Mouse (Mus musculus) CD8-positive naive resting alpha-beta T cell, adult 2 months (primary cell): ENCODE results near the gene Irx3.

Source experiments
- DNase-seq, 2 experiments: peaks; one replicate each; pipeline ENCODE4 v3.0.0; 2022; ENCODE audit warnings: low read depth in 2 of 2, low spot score in 2 of 2

Irx3 gene

DNA sequence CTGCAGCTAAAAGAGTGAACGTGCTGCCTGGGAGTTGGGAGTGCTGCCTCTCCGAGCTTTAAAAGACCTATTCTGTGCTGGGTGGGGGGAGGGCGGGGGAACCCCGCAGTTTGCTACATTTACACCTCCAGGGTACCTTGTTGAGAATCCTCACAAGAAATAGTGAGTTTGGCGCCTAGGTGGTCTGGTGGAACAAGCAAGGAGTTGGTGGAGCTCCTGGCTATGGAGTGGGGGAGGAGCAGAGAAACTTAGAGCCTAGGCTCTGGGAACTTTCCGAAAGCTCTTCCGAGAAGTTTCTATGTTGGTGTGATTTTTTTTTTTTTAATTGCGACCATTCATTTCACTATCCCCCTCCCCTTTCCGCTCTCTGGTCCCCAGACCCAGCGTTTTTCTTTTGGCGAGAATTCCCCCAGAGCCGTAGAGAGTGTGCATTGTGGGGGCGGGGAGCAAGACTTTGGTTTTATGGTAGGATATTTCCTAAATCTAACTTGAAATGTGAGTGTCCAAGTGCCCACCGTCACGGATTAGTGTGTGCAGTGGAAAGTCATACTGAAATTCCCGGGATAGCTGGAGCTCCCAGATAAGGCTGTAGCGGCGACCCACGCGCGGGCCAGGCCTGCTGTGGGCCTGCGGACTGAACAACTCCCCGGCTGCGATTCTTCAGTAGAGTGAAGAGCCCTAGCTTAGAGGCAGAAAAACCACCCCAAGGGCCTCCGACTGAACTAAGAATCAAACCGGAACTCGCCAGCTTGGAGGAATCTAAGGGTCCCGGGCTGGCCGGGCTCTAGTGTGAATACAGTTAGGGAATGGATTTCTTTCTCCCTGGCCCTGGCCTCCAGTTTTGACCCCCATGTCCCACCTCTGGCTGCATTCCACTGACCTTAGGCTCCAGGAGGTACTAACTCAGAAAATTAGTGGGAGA lies 795 bp upstream of the Irx3 start:
- no peak for DNase-seq

DNA sequence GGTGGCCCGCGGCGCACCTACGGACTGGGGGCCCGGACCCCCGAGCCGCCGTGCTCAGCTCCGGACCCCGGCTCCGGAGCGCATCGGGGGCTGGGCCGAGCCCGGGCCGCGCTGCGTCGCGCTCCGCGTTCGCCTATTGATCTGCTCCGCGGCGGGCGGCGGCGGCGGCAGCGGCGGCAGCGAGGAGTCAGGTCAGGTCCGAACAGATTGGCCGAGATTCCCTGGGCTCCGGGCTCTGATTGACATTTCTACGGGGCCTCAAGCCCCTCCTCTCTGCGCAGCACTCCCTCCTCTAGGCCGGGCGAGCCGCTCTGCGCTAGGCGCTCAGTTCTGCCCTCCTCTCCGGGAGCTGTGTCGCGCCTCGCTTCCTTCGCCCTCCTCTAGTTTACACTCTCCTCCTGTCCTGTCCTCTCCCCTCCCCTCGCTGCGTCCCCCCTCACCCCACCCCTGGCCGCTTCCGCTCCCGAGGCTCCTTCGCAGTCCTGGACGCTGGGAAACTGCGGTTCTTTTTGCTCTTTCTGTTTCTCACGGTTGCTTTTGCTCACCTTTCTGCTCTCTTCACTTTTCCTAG lies 541 bp downstream of the Irx3 start:
- DNase-seq, result no peak

DNA sequence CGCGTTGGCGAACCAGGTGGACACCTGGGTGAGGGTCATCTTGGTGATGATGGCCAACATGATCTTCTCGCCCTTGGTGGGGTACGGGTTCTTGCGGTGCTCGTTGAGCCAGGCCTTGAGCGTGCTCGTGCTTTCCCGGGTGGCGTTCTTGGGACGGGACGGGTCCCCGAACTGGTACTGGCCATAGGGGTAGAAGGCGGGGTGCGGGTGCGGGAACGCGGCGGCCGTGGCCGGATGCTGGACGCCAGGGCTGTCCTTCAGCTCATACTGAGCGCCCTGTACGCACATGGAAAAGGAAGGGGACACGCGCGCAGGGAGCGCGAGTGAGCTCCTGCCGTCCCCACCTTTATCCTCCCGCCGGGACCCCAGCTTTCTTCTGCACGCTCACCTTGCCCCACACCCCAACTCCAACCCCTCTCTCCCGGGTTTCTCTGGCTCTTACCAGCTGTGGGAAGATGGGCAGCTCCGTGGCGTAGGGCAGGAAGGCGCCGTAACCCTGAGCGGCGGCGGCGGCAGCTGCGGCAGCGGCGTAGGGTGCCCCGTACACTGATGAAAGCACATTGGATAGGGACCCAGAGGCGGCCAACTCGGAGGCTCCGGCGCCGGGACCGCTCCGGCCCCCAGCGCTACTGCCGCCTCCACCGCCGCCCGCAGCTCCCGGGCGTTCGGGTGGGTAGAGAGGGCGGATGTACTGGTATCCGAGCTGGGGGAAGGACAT lies 1.2 kb downstream of the Irx3 start:
- DNase-seq, result no peak

DNA sequence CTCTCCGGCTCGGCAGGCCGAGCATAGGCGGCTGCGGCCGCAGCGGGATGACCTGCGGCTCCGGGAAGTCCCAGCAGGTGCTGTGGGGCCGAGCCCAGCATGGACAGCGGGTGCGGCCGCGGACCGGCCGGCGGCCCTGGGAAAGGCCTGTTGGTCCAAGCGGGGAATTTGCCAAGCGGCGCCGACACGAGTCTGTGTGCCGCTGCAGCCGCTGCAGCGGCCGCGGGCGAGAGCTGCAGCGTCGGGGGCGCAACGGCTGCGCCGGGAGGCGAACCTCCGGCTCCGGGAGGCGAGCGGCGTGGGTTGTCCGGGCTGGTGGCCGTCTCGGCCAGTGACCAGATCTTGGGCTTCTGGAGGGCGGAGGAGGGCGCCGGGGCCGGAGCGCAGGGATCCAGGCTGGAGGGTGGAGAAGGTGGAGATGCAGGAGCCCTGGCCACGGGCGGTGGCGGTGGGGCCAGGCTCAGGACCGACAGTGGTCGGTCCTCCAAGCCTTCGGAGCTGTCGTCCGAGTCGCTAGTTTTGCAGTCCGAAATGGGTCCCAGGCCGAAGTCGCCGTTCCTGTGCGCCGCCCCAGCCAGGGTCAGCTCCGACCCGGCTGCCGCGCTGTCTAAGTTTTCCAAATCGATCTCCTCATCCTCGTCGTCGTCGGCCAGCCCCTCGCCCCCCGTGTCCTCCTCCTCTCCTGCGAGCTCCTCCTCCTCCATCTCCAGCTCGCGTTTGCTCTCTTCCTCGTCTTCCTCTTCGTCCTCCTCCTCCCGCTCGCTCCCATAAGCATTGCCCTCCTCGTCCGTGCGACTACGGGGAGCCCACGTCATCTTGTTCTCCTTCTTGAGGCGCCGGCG lies 2.0 kb downstream of the Irx3 start:
- no peak for DNase-seq

DNA sequence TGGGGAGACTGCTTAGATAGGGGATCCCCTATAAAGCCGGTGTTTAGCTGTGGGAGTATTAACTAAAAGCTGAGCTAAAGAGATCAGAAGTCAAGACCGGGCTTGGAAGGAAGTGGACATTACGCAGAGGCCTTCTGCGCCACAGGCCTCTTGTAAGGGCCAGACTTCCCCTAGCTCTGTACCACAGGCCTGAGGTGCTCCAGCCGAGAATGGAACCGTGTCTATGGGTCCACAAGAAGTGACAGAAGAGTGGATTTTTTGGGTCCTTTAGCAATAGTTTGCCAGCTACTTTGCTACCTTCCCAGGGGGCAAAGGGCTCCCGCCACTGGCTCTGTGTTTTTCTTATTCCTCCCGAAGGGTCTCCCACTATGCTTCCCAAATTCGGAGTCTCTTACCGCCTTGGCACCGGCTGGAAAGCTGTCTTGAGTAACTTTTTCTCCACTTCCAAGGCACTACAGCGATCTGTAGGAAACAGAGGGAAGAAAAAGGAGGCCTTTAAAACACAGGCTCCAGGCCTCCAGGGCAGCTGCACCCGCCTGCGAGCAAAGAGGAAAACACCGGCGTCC lies 2.8 kb downstream of the Irx3 start:
- DNase-seq, result no peak

DNA sequence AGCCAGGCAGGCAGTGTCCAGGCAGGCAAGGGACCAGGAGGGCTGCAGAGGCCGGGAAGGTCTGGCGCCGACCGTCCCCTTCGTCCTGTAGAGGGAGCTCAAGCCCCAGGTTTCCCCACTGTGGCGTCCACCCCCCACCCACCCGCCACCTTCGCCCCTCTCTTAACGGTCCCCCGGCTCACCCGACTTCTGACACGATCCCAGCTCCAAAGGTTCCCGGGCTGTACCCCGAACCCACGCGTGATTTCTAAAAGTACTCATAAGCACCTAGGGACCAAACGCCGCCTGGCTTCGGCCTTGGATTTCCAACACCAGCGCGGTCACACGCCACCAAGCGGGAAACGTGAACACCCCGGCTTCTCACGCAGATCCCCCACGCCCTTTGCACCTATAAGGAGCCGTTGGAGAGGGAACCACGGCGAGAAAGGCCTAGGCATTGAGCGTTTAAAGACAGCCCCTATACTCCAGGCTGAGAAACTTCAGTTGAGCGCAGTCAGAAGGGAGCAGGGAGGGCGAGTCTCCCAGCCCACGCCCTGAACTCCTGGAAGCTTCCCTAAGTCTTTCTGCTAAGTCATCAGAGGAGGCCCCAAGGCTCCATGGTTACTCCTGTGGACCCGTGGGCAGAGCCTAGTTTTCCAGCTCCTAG lies 4.1 kb downstream of the Irx3 start:
- no peak for DNase-seq

DNA sequence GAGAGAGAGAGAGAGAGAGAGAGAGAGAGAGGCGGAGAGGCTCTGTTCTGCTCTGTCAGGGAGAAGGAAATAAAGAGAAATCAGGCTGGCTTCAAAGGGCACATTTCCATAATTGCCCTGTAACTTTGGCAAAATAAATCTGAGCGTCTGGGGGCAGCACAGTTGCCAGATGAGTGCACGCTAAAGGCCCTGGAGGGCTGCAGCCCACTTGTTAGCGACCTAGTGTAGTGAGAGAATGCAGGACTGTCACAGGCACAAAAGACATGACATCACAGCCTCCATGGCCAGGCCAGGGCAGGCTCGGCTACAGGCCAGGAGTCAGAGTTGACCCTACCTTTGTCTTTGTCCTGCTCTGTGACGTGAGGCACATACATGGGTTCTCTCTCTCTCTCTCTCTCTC lies 8.0 kb downstream of the Irx3 start:
- DNase-seq, result no peak

DNA sequence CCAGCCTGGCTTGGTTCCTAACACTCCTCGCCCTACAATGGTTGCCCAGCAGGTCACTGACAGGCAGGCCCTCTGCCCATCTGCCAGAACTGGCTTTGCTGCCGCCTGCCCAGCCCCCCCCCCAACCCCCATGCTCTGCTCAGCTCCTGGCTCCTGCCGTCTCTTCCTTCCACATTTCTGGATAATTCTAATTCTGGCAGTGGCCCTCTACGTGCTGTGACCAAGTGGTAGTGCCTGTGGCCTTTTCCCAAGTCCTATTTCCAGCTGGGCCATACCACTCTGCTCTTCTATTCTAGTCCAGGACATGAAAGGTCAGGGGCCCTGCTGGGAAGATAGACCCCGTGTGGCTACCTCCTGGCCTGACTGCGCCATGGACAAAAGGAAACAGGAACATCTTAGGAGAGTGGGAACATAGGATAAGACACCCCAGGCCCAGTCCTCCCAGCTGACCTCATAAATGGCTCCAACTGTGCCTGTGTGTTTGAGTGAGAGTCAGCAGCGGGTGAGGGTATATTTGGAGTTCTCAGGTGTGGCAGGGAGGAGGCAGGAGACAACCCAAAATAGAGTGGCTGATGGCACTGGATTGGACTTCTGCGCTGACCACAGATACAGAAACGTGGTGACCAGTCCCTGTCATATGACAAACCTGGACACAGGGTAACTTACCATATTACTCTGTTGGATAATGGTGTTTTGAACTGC lies 14.5 kb downstream of the Irx3 start:
- no peak for DNase-seq

DNA sequence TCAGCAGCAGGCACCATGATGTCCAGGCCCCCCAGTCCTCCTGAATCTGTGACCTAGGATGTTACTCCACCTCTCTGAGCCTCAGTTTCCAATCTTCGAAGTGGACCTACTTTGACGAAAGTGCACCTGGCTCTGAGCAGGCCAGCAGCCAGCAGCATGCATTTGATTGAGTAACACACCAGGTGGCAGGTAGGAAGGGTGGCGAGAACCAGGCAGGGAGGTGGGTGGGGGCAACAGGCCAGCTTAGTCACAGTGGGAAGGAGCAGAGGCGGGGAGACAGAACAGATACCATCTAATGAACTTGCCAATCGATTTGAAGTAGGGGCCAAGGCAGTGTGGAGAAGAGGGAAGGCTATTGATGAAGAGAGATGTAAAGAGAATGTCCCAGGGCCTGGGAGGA lies 18.9 kb downstream of the Irx3 start:
- DNase-seq, result no peak

DNA sequence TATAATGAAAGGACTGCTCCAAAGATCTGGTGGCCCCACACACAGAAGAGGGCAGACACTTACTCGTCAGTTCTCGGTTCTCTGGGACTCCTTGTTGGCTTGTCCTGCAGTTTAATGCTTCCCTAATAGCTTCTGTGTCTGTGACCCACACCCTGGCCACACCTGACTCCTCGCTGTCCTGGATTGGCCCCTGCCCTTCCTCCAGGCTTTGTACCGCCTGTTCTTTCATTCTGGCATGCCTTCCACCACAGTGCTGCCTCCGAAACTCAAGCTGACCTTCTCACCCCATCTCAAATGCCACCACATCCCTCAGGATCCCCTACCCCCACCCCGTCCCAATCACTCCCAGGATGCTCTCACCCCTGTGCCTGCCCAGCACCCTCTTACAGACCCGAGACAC lies 19.7 kb downstream of the Irx3 start:
- no peak for DNase-seq

DNA sequence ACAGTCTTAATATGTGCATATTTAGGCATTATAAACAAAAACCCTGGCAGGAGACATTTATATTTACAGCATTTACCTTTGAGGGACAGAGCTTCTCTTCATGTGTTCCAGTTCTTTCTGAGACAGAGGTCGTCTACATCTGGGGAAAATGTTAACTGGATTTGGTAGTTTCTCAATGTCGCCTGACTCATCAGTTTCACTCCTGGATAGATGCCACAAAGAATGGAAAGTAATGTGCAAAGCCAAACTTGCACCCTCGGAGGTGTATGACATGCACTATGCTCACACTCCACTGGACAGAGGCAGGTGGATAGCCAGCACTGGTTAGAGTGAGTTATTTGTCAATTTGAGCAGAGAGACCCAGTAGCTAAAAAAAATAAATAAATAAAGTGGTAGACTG lies 21.2 kb downstream of the Irx3 start:
- no peak for DNase-seq

DNA sequence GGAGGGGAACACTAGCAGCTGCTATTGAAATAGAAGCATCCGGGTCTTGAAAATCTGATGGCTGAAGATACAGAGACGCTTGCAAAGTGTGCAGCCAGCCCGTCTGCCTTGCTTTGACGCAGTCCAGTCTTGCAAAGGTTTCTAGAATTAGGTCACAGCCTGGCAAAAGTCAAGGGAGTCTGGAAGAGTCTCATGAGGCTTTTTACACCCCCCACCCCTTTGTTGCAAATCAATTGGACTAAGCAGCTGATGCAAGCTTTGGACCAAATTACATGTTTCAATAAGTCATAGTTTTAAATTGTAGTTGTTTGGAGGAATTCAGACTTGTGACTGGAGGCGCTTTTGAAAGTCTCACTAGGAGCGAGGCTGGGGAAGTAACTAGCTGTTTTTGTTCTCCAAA lies 33.0 kb downstream of the Irx3 start:
- no peak for DNase-seq

DNA sequence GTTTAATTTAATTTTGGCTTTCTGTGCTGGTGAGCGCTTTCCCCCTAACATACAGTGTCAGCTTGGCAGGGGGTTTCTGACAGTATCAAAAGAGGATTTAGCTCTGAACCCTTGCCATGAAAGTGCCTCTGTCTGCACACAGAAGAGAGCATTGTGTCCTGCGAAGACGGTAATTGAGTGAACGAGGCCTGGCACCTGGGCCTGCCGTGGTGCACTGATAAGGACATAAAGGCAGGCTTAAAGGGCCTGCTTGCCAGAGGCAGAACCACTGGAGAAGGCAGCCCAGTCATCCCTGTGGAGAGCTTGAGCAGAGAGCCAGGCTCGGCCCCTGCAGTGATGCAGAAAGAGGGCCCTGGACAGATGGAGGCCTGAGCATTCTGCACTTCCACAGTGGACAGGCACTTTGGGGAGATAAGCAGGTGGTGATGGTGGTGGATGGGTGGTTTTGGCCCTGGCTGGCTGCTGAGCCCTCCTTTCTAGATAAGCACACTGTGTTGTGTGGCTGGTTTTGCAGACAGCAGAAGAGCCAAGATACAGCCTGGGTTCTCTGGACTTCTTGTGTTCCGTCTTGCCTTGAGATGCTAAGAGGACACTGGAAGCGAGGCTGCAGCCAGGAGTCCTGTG lies 36.3 kb downstream of the Irx3 start:
- no peak for DNase-seq

DNA sequence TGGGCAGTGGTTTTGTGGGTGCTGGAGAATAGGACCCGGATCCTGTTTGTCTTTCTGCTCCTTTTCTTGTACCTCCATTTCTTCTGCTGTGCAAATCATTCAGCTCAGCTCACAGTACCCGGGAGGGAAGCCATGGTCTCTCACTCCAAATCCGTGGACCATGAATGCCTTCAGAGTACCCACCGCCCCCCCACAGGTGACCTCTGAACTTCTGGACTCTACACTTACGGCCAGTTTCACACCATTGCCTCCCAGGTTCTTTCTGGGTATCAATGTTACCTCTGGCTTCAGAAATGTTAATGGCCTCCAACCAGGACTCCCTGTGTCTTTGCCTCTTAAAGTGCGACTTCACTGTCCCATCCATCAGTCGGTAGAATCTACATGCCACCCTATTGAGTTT lies 46.3 kb downstream of the Irx3 start:
- DNase-seq, result no peak

DNA sequence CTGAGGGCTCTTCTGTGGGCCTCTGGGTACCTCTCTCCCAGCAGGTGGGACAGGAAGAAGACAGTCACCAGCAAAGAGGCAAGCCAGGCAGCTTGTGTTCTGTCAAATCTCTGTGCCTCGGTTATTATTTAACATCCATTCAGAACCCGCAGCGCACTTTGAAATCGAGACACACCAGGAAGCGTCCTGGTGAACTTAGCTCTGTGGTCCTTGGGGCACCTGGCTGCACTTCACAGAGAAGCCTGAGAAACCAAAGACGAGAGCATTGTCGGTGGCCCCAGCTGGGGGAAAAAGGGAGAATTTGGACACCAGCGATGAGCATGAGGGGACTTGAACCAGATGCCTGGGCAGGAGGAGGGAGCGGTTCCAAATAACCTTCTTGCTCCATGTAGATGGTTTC lies 46.8 kb downstream of the Irx3 start:
- no peak for DNase-seq

DNA sequence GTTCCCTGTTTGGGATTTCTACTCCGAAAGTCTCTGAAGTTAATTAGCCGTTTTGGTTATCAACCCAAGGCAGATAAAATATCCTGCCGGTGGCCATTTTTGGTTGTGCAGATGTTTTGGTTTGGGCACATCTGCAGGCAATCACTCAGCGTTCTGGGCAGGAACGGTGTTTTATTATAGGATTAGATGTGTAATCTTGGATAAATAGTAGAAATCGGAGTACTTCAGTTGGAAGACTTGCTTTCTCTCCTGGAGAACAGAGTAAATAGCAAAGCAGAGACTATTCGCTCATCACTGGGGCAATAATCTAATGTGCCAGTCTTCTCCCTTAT lies 51.1 kb downstream of the Irx3 start:
- DNase-seq, result no peak

DNA sequence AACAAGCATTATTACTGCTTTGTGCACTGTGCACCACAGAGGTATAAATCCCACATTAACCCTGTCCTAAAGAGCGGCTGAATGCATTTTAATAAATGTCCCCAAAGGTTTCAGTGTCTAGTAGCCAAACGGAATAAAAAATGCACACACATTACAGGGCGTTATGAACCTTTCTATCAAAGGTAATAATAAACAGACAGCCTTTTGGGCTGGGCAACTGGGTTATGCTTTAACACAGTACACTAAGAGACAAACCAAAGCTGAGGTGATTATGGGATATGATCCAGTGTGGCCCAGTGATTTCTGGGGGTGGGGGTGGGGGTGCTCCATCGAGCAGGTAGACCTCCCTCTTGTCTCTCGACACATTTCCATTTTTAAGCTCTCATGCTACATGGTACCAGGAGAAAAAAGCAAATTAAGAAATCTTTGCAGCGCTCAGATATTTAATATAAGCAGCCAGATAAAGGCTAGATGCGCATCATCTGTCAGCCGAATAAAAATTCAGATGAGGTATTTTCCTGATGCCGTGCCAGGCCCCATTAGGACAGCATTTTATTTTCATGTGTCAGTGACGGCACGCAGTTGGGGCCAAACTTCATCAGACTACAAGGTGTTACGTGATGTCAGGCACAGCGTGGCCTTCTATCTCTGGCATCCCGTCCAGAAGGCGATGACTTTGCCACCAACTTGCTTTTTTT lies 51.6 kb downstream of the Irx3 start:
- no peak for DNase-seq

DNA sequence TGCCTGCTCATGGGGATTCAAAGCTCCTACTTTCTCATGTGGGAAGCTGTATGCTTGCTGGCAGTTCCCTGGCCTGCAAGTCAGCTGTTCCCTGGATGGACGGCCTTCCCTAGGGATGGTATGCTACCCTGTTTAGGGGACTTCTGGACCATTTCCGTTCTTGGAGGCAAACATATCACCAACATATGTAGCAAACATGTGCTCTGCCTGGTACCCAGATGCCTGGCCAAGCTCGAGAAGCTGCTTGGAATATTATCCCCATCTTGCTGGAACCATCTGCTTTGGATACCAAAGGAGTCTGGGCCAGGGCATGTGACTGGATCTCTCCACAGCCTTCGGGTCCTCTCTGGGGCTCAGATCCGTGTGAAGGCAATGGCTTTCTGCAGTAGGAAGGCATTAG lies 52.5 kb downstream of the Irx3 start:
- DNase-seq, result no peak
